Mouse (Mus musculus): ENCODE results near the gene Fgf15.
"Not testable (repeated sequence)": the region's sequence is repeated elsewhere in the genome, so short reads cannot be mapped to it uniquely, and the experiment has no call there.

The Fgf15 gene

DNA sequence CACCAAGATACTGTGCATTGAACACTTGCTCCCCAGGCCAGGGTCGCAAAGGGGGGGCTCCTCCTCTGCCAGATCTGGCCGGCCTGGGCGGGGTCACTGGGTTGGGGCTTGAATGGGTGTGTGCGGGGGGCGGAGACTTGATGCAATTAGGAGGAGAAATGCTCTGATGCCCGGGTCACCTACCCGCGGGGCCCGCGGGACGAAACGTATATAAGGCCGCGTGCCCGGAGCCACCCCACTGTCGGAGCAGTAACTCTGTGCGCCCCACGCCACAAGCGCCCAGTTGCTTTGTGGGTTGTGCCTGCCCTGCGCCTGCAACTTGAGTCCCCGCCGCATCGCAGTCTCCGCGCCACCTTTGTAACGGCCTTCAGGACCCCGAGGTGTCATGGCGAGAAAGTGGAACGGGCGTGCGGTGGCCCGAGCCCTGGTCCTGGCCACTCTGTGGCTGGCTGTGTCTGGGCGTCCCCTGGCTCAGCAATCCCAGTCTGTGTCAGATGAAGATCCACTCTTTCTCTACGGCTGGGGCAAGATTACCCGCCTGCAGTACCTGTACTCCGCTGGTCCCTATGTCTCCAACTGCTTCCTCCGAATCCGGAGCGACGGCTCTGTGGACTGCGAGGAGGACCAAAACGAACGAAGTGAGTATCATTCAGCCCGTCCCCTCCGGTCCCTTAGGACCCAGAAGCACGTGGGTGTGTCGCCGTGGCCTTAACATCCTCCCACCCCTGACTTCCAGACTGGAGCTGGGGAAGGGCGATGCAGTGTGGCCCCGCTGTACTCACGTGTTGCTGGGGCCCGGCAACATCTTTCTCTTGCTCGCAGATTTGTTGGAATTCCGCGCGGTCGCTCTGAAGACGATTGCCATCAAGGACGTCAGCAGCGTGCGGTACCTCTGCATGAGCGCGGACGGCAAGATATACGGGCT, at the start of gene Fgf15:
Gene Fgf15, plus strand, starts transcription at position 238 of the 925 bp plus-strand sequence.
- peak; percentile 63 for DNase-seq (ENCODE audit: low spot score)

DNA sequence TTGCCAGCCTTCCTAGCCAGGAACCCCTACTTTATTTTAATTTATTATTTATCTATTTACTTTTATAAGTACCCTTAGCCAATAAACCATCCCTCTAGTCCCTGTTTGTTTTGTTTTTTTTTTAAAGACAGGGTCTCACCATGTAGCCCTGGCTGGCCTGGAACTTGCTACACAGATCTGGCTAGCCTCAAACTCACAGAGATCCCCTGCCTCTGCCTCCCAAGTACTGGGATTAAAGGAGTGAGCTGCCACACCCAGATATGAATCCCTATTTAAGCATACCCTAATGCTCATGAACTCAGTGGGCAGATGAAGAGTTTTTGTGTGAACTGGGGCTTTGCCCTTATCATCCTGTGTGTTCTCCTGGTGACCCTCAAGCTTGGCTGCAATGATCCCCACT, 49.3 kb upstream of the Fgf15 start, which contains the start of gene Fgf4:
Gene Fgf4, plus strand, starts transcription at position 301 of the 400 bp plus-strand sequence.
- DNase-seq (ENCODE audit: low spot score) = no peak

DNA sequence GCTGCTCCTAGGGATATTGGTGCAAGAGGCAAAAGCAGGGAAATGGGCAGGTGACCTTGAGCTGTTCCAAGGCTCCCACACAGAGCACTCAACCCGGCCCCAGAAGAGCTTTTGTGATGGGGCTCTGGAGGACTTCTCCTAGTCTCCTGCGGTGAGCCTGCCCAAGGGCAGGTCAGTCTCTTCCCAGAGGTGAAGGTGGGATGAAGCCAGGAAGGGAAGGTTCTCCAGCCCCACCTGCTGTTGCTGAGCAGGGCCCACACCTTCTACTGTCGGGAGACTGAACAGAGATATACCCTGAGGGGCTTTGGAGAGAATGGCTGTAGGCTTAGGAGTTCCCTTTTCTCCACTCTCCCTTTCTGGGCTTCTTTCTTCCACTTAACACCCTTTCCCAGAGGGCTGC, 45.0 kb upstream of the Fgf15 start:
- no peak for DNase-seq (ENCODE audit: low spot score)

DNA sequence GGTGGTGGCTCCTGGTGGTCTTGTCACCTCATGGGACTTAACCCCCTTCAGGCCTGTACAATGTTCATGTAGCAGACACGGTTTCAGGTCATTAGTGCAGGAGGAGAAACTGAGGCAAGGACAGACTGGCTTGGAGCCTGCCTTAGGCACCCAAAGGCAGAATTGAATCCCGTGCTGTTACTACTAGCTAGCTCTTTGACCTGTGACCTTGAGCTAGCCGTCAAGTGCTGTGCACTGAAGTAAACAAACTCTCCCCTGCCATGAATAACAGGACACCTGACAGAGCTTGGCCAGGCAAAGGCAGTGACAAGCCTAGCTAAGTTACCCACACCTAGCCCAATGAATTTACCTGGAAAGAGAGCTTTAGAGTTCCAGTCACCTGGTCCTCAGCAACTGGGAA, 41.4 kb upstream of the Fgf15 start:
- no peak for DNase-seq (ENCODE audit: low spot score)

DNA sequence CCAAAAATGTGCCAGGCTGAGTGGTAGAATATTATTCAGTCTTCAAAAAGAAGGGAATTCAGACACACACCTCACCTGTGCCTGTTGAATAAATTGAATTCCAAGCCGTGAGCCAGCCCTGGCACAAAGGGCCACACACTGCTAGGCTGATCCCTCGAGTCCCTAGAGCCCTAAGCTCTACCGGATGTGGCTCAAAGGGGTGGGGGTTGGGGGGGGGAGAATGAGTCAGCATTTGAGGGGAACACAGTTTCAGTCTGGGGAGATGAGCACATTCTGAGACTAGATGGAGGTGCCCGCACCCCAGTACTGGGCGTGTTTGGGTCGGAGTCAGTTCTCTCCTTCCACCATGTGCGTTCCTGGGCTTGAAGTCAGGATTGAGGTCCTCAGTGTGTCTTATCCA, 39.2 kb upstream of the Fgf15 start:
- no peak for DNase-seq (ENCODE audit: low spot score)

DNA sequence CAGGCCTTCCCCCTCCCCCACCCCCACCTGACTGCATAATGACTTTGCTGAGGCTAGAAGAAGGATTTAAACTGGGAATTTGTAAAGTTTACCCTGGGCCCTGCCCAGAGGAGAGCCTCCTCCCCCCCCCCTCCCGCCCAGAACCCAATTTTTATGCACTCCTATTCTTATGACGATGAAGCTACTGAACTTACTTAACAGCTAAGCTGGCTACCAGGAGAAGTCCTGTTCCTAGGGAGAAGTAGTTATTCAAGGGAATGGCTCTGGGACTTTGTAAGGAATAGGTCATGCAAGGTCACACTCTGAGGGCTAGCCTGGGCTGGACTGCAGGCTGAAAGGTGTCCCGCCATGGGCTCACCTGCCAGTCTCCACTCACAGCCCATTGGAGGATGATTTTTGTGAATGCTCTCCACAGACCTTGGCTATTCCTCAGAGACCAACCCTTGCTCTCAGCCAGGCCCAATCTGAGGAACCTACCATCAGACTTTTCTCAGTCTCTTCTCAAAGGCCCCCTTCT, 38.4 kb upstream of the Fgf15 start:
- no peak for DNase-seq (ENCODE audit: low spot score)

DNA sequence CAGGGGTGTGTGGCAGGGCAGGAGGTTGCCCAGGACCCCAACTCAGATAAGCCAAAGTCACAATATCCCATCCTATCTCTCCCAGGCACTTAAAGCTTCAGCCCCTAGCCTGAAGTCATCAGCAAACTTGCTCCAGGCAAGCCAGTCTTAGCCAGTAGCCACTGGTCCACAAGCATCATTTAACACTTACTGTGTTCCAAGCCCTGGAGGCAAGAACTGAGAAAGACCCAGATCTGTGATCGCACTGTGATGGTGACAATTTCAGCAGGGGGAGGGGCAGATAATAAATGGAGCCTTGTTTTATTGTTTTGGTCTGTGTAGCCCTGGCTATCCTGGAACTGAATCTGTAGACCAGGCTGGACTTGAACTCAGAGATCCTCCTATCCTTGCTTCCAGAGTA, 37.6 kb upstream of the Fgf15 start:
- DNase-seq (ENCODE audit: low spot score) = no peak

DNA sequence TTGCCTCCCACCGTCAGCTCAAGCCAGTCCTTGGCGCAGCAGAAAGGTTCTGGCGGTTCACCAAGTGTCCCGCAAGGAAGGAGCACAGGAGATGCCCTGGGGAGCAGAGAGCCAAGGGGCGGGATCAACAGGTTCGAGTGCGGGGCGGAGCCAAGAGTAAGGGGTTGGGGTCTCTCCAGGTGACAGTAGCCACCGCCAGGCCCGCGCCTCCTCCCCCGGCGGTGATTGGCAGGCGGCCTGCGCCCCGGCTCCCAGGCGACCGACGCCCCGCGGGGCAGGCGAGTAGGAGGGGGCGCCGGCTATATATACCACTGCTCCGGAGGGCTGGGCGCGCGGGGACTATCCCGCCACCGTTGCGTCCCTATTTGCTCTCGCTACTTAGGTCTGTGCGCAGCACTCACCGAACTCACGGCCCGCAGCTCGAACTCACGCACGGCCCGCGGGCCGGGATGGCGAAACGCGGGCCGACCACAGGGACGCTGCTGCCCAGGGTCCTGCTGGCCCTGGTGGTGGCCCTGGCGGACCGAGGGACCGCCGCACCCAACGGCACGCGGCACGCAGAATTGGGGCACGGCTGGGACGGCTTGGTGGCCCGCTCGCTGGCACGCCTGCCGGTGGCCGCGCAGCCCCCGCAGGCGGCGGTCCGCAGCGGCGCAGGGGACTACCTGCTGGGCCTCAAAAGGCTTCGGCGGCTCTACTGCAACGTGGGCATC, 35.1 kb upstream of the Fgf15 start:
- DNase-seq (ENCODE audit: low spot score) = no peak

DNA sequence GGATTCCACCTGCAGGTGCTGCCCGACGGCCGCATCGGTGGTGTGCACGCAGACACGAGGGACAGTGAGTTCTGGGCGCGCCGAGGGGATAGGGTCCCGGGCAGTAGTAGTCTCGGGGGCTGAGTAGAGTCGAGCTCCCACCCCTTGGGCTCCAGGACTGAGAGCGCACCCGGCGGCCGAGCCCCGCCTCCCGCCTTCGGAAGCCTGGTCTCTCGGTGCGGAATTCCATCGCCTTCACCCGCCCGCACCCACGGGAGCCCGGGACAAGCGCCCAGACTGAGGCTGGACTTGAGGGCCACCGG, 34.6 kb upstream of the Fgf15 start:
- no peak for DNase-seq (ENCODE audit: low spot score)

DNA sequence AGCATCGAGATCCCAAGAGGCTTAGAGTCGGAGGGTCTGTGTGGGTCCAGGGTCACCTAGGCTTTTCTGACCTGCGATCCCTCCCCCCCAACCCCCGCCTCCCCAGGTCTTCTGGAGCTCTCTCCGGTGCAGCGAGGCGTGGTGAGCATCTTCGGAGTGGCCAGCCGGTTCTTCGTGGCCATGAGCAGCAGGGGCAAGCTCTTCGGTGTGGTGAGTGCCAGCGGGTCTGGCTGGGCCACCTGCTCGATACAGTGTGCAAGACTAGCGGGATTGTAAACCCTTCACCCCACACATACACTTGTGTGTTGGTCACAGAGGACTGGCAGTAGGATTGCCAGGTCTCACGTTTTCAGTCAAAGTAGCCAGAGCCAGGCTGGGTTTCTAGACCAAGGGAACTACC, 34.2 kb upstream of the Fgf15 start:
- DNase-seq (ENCODE audit: low spot score) = no peak

DNA sequence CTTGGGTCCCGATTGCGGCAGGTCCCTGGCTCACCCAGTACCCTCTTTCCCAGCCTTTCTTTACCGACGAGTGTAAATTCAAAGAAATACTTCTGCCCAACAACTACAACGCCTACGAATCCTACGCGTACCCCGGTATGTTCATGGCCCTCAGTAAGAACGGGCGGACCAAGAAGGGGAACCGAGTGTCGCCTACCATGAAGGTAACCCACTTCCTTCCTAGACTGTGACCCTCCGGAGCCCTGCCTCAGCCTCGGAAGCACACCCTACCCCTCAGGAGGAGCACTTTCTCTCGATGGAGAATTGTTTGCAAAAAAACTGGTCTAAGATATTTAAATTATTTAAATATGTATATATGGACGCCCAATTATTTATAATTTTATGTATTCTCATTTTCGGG, 33.6 kb upstream of the Fgf15 start:
- DNase-seq (ENCODE audit: low spot score) = no peak

DNA sequence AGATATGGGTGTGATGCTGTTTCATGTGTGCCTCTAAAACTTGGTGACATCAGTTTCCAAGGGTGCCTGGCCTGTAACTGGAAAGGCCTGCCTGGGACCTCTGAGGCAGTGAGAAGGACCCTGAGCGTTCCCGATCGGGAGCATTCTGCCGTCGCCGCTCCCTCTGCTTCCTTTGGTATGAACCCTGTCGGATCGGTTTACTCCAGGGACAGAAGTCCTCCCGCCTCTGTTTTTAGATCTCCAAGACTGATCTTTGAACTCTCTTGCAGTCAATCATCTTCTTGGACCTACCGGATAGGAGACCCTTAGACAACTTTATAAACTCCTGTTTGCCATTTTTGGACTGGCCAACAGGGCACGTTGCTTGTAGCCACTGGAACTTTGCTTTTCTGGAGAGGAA, 33.1 kb upstream of the Fgf15 start:
- no peak for DNase-seq (ENCODE audit: low spot score)

DNA sequence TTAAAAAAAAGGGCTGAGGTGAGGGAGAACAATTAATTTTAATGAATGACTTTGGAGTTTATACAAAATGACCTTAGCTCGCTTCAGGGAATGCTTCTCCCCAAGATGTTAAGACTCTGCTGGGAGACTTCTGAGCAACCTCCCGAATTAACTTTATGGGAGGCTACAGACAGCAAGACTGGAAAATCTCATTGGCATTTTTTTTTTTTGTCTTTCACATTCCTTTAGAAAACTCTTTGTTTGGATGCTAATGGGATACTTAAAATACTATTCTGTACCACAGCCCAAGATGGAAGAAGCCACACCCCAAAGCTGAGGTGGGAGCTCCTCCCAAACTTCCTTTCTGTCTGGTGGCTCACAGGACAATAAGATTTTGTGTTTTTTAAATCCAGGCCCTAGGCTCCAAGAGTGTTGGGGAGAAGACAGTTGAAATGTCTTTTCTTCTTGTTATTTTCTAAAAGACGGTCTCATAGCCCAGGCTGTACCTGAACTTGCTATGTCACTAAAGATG, 32.1 kb upstream of the Fgf15 start:
- DNase-seq (ENCODE audit: low spot score) = no peak

DNA sequence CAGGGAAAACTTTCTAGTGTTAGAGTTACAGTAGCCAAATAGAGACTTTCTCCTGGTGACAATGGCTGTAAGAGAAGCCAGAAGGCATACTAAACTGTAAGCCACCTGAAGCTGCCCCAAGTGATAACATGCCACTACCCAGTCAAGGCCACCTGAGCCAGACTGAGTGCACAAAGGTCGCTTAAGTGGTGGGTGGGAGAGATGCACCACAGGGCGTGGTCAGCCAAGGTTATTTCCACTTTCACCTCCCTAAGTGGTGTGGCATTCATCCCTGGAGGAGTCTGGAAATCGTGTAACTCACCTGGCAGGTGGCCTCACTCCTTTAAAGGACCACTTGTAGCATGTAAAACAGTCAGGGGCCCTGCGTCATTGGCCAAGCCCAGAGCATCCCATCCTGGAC, 29.2 kb upstream of the Fgf15 start:
- no peak for DNase-seq (ENCODE audit: low spot score)

DNA sequence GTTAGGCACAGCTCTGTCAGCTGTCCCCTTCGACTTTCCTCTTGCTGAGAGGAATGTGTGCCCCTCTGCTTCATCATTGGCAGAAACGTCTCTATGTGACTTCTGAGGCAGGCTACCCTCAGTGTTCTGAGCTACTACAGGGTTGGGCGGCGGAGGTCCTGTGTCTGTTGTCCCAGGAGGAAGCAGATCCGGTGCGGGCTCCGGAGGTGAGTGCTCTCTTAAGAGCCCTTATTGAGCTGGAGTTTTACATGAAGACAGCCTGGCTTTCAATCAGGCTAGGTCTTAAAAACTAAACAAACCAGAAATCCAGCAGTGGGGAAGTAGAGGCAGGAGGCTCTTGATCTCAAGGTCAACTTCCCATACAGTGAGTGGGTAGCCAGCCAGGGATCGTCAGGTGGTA, 28.7 kb upstream of the Fgf15 start:
- DNase-seq (ENCODE audit: low spot score) = no peak

DNA sequence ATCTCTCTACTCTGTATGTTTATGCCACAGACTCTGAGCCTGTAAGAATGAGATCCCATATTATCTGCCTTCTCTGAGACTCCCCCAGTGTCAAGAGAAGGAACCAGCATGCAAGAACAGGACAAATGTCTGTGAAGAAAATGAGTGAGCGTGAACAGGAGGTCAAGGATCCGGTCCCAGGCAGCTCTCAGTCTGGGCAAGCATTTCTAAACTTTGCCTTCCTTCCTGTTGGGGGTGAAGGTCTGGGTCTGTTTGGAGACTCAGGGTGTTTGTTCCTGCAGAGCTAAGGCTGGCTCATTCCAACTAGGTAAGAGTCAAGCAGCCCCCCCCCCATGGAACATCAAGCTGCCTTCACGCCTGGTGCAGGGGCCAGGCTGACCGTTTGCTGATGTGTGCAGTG, 23.9 kb upstream of the Fgf15 start:
- no peak for DNase-seq (ENCODE audit: low spot score)

DNA sequence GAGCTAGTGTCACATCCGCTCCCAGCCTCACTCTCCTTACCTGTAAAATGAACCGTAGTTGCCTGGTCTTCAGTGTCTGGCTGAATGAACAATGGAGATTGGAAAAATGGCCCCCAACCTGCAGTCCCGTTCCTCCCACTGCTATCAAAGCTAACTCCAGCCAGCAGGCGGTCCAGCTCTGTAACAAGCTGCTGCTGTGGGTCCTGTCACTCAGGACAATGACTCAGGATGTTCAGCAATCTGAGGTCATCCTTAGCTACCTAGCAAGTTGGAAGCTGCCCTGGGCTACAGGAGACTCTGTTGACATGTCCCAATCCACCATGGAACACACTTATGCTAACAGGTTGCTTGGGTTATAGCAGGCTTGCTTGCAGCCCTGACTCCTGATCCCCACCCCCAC, 23.2 kb upstream of the Fgf15 start:
- DNase-seq (ENCODE audit: low spot score) = no peak

DNA sequence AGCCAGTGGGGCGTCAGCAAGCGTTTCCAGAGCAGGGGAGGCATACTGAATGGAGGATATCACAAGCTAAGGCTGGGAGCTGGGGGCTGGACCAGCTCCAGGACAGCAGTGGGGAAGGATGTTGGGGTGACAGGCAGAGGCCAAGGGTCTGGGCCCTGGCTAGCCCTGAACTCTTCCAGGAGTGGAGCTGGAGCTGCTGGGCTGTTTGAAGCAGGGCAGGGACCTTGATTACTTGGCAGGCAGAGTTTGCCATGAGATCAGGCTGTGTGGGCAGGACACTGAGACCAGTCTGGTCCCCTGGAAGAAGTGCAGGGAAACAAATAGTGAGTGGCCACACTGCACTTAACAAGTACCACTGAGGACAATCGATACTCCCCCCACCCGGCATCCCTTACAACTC, 22.1 kb upstream of the Fgf15 start:
- DNase-seq (ENCODE audit: low spot score) = no peak

DNA sequence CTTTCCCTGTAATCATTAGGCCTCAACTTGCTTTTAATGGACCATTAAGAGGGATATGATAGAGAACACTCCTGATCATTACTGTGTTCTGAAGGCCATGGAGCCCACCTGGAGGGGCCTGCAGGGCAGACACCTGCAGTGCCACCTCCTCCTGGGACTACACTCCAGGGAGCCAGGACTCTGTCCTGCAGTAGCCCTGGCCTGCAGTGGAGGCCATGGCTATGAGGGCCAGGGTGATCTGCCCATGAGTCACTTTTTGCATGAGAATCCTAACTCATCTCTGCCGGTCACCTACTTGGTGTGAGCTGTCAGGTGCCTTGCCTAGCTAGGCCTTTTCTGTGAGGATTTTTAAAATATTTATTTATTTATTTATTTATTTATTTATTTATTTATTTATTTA, 17.9 kb upstream of the Fgf15 start:
- DNase-seq (ENCODE audit: low spot score) = no peak

DNA sequence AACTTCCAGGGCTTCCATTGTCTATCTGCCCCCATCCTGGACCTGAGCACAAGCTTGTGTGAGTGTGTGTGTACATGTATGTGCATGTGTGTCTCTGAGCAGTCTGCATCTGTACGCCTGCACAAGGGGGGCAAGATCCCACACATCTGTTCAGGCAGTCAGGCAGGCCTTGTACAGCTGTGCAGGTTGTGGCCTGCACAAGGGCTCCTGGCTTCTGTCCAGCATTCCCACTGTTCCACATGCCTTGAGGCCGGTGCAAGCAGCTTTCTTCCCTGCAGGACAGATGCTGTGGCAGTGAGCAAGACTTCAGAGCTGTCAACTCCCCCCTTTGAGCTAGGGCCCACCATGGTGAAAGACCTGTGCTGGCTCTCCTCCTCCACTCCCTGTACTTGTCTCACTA, 13.2 kb upstream of the Fgf15 start:
- no peak for DNase-seq (ENCODE audit: low spot score)

DNA sequence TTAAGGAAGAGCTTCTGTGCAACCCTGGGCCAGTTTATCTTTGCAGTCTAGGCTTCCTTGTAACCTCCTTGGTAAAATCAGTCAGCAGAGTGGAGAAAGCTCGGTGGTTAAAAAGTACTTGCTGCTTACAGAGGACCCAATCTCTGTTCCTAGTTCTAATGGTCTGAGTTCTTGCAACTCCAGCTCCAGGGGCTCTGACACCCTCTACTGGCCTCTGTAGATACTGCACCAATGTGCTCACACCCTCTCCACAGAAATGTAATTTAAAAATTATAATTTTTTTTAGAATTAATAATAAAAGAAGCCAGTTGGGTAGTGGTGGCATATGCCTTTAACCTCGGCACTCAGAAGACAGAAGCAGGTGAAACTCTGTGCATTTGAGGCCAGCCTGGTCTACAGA, 8.7 kb upstream of the Fgf15 start:
- no peak for DNase-seq (ENCODE audit: low spot score)

DNA sequence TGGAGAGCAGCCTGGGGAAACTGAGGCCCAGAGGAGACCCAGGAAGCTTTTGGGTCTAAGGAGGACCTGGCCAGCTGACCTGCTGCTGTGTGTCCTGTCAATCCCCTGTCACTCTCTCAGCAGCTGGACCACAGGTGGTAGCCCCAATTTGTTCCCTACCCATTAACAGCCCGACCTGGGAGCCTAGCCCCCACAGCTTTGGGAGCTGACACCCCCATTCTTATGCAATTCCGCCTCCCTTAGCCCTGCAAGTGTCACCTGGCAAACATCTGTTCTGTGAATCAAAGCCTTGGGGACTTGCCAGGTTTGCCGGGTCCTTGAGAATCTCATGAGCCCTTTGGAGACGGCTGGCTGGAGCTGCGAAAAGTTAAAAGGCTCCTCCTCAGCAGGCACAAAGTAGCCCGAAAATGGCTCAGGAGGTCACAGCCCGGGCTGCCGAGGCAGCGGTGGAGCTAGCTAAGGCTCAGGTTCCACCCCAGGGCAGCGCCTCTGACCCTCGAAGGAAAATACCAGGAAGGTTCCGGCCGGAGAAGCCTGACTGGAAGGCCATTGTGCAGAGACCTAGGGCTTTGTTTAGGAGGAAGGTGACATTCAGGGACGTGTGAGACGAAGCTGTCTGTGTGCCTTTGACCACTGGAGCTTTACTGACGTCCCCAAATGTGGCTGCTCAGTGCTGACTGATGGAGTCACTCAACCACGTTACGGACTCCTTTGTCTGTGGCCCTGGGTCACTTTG, 7.6 kb upstream of the Fgf15 start:
- DNase-seq (ENCODE audit: low spot score) = peak; percentile 56

DNA sequence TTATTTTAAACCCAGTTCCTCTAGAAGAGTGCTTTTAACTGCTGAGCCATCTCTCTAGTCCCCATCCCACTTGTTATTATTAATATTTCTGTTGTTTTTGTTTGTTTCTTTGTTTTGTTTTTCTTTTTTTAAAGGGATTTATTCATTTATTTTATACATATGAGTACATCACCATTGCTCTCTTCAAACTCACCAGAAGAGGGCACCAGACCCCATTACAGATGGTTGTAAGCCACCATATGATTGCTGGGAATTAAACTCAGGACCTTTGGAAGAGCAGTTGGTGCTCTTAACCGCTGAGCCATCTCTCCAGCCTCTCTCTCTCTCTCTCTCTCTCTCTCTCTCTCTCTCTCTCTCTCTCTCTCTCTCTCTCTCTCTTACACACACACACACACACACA, 5.7 kb upstream of the Fgf15 start:
- not testable (repeated sequence) for DNase-seq (ENCODE audit: low spot score)
